Mouse (Mus musculus) midbrain, postnatal 0 days (tissue): ENCODE results near the gene Inpp4b. TPM values are rescaled to one million over a fixed set of nuclear protein-coding genes. Genes with fewer than 3 reads are reported as not detected.

Source experiments
- ATAC-seq: fragments of 200-750 bp; cut with Nextera tagmentation; 2 replicates; pipeline ENCODE4 v1.8.0; 2017; ENCODE audit warnings: moderate number of reproducible peaks, mild to moderate bottlenecking, moderate TSS enrichment, moderate library complexity; ENCODE audit not compliant: low FRiP score
- DNase-seq: peaks from one replicate; pipeline ENCODE4 v3.0.0-alpha.2; 2015; ENCODE audit warnings: low spot score
- H3K27ac ChIP-seq: fragments of 300-500 bp; sonication (generic); 2 replicates; pipeline ENCODE4 v1.5.1; 2014; ENCODE audit warnings: low read depth, mild to moderate bottlenecking, low read length, mixed read lengths
- H3K27me3 ChIP-seq: fragments of 300-500 bp; sonication (generic); 2 replicates; pipeline ENCODE4 v1.6.1; 2014; ENCODE audit warnings: low read length, control low read depth, mixed read lengths; ENCODE audit not compliant: insufficient read depth
- H3K36me3 ChIP-seq: fragments of 300-500 bp; sonication (generic); 2 replicates; pipeline ENCODE4 v1.6.1; 2014; ENCODE audit warnings: low read length, control low read depth, mixed read lengths; ENCODE audit not compliant: insufficient read depth
- H3K4me1 ChIP-seq: fragments of 300-500 bp; sonication (generic); 2 replicates; pipeline ENCODE4 v1.6.1; 2014; ENCODE audit warnings: mild to moderate bottlenecking, control low read depth, antibody characterized with exemption, low read length, mixed read lengths; ENCODE audit not compliant: insufficient read depth
- H3K4me2 ChIP-seq: fragments of 300-500 bp; sonication (generic); 2 replicates; pipeline ENCODE4 v1.6.1; 2014; ENCODE audit warnings: low read depth, mild to moderate bottlenecking, low read length, mixed read lengths; ENCODE audit not compliant: poor library complexity, severe bottlenecking
- H3K4me3 ChIP-seq: fragments of 300-500 bp; sonication (generic); 2 replicates; pipeline ENCODE4 v1.5.1; 2014; ENCODE audit warnings: low read depth, mild to moderate bottlenecking, low read length, moderate library complexity
- H3K9ac ChIP-seq: fragments of 300-500 bp; sonication (generic); replicated peaks from 2 replicates; pipeline ENCODE4 v1.6.1; 2014; ENCODE audit warnings: mild to moderate bottlenecking, low read length, moderate library complexity, mixed read lengths; ENCODE audit not compliant: poor library complexity, severe bottlenecking
- H3K9me3 ChIP-seq: fragments of 300-500 bp; sonication (generic); 2 replicates; pipeline ENCODE4 v1.6.1; 2016; ENCODE audit warnings: low read length, control low read depth
- CTCF ChIP-seq: IDR thresholded peaks from 2 replicates; pipeline ENCODE4 v1.5.1; 2016; ENCODE audit warnings: antibody characterized with exemption, mild to moderate bottlenecking
- WGBS: fragments of 180-500 bp; shearing (Covaris S2); extraction: QIAGEN DNeasy Blood & Tissue Kit; methylation state at CpG from one replicate; pipeline ENCODE4 v1.1.7; 2014; 5-methylcytosine and 5-hydroxymethylcytosine counted together
- polyA plus RNA-seq: library from polyadenylated mRNA; unstranded; fragments of >200 nt; fragmentation: Nextera tagmentation; extraction: Ambion mirVana; gene quantifications from 2 replicates; pipeline ENCODE4 v1.2.1, GENCODE M21; 2015
- total RNA-seq: library from RNA; depleted of rRNA; stranded (reverse); fragments of >200 nt; gene quantifications from 2 replicates; pipeline ENCODE4 v1.2.3, GENCODE M21; 2014

The Inpp4b gene
- total and polyA plus RNA-seq, 2 experiments from 2014 or later: 11.2 to 14.6 TPM

GRCm38 (mm10) chr8:81565484-81565883, 223.1 kb downstream of the Inpp4b start:
- no peaks in the 10 kb centered on the region for H3K9me3 ChIP-seq
- H3K4me1 ChIP-seq: no peaks in the 10 kb centered on the region
- no peak for TF ChIP-seq CTCF
- no peaks in the 10 kb centered on the region for H3K27me3 ChIP-seq
- no peak overlapping the region for H3K27ac ChIP-seq
- no peak overlapping the region for H3K4me2 ChIP-seq
- DNase-seq (no peak), ATAC-seq (no peak)
- no peak overlapping the region for H3K4me3 ChIP-seq
- no peak overlapping the region for H3K9ac ChIP-seq
- 88% methylated on average over 4 of the region's 4 CpGs for WGBS
- no peaks in the 10 kb centered on the region for H3K36me3 ChIP-seq

- Histone ChIP-seq H3K4me1 (no peaks in the 10 kb centered on the region), H3K4me2 (no peak overlapping the region), H3K27me3 (no peaks in the 10 kb centered on the region), H3K9ac (no peak overlapping the region), H3K9me3 (no peaks in the 10 kb centered on the region), H3K27ac (no peak overlapping the region), H3K36me3 (no peaks in the 10 kb centered on the region), H3K4me3 (no peak overlapping the region)
- no peak for ATAC-seq
- no peak for DNase-seq
- no peak for TF ChIP-seq CTCF
- WGBS: 93% methylated on average over 1 of the region's 1 CpGs
These were observed 230.2 kb downstream of the Inpp4b start for GRCm38 (mm10) chr8:81572319-81573104.

GRCm38 (mm10) chr8:81575268-81575917, 233.0 kb downstream of the Inpp4b start:
- DNase-seq: no peak
- no peak for TF ChIP-seq CTCF
- Histone ChIP-seq H3K4me2 (no peak overlapping the region), H3K9ac (no peak overlapping the region), H3K27ac (no peak overlapping the region), H3K27me3 (no peaks in the 10 kb centered on the region), H3K4me3 (no peak overlapping the region), H3K36me3 (no peaks in the 10 kb centered on the region), H3K4me1 (no peaks in the 10 kb centered on the region), H3K9me3 (no peaks in the 10 kb centered on the region)
- WGBS: 91% methylated on average over 3 of the region's 3 CpGs
- ATAC-seq: no peak

- Histone ChIP-seq H3K4me1 (no peaks in the 10 kb centered on the region), H3K4me2 (no peak overlapping the region), H3K4me3 (no peak overlapping the region), H3K9me3 (no peaks in the 10 kb centered on the region), H3K27ac (no peak overlapping the region), H3K9ac (no peak overlapping the region), H3K27me3 (no peaks in the 10 kb centered on the region), H3K36me3 (no peaks in the 10 kb centered on the region)
- ATAC-seq: no peak
- TF ChIP-seq CTCF: no peak
- DNase-seq: no peak
- WGBS: 69% methylated on average over 3 of the region's 3 CpGs
These were observed 236.6 kb downstream of the Inpp4b start for GRCm38 (mm10) chr8:81578951-81579350.

- H3K9ac ChIP-seq: no peak overlapping the region
- no peak overlapping the region for H3K4me3 ChIP-seq
- H3K9me3 ChIP-seq: no peaks in the 10 kb centered on the region
- ATAC-seq (no peak), DNase-seq (no peak)
- H3K27me3 ChIP-seq: no peaks in the 10 kb centered on the region
- H3K4me2 ChIP-seq: no peak overlapping the region
- 78% methylated on average over 2 of the region's 2 CpGs for WGBS
- H3K4me1 ChIP-seq: no peaks in the 10 kb centered on the region
- H3K36me3 ChIP-seq: no peaks in the 10 kb centered on the region
- TF ChIP-seq CTCF: no peak
- H3K27ac ChIP-seq: no peak overlapping the region
These were observed 239.6 kb downstream of the Inpp4b start for GRCm38 (mm10) chr8:81581817-81582437.

- Histone ChIP-seq H3K36me3 (no peaks in the 10 kb centered on the region), H3K4me2 (no peak overlapping the region), H3K27me3 (no peaks in the 10 kb centered on the region), H3K27ac (no peak overlapping the region), H3K9ac (no peak overlapping the region), H3K4me1 (no peaks in the 10 kb centered on the region), H3K4me3 (no peak overlapping the region), H3K9me3 (no peaks in the 10 kb centered on the region)
- DNase-seq: no peak
- TF ChIP-seq CTCF: no peak
- WGBS: 44% methylated on average over 1 of the region's 1 CpGs
- no peak for ATAC-seq
These were observed 240.6 kb downstream of the Inpp4b start for GRCm38 (mm10) chr8:81582906-81583305.
